Mouse (Mus musculus) layer of hippocampus, adult 9-10 months (tissue): ENCODE measurements around the gene Cnr1.

Source experiments
- DNase-seq: peaks from one replicate; pipeline ENCODE4 v3.0.0; 2022; ENCODE audit warnings: low spot score

Cnr1 gene

DNA sequence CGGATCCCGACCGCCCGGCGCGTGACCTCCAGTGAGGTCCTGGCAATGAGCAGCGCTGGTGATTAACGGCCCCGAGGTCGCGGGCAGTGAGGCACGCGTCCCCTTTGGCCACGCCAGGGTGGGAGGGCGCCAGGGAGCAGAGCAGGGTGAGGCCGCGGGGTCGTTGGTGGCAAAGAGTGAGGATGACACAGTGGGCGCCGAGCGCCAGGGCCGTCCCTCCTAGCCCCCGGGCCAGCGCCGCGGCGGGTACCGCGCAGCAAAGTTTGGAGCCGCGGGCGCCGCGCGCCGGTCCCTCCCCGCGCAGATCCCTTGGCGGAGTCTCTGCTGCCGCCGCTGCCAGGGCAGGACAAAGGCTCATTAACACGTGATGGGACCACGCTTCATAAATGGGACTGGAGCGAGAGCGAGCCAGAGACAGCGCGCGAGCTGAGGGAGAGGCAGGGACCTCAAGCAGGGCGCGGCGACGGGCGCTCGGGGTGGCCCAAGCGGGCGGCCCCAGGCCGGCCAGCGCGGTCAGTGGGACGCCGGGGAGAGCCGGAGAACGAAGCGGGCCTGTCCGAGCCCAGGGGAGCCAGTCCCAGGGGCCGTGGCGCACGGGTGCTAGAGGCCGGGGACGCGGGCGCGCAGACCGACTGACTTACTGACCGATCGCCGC lies at the start of gene Cnr1:
Cnr1 (plus strand) TSS at position 360 of the 655 bp plus-strand sequence.
- DNase-seq, result no peak

DNA sequence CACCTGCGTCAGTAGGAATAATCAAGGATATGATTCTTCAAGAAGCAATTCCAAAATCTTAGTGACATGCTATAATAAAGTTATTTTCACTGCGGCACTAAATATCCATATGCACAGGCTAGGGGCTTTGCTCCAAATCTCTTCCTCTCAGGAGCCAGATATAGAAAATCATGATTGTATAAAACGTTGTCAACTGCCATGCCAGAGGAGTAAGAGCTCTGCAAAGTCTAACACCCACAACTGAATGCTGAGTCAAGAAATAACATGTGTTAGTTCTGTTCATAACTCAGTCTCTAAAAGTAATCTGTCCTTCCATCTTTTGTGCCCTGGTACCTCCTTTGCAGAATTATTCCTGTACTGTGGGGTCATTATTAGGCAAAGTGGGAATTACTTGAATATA lies 44.4 kb upstream of the Cnr1 start:
- DNase-seq, result no peak

DNA sequence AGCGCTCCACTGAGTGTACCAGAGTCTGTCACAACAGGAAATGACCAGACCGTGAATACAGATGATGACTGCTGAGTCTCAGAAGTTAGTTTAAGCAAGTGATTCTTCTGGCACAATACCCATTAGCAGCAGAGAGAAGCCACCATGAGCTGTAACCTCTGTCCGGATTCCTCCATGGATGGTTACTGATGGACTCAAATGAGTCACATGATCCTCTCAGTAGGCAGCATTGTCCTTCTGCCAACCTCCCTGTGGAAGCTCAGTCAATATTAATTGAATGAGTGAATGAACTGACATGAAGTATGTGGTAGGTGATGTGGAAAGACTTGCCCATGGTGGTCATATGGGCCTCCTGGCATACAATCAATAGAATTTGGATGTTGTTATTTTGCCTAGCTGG lies 38.4 kb upstream of the Cnr1 start:
- DNase-seq, result no peak

DNA sequence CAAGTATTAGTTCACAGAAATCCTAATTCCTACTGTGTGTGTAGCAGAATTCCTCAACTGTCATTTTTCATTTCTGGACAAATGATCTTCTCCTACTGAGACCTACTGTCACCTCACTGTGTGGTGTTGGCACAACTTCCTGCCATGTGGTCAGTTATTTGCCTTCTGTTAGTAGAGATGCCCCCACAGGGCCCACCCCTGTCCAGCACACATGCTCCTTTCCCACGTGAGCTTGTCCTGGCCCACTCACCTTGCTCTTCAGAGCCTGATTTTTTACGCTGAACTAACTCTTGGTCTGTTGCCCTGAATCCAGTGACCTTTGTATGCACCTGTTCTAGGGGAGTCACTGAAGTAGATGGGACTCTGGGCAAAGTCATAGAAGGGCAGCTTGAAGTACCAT lies 34.4 kb upstream of the Cnr1 start:
- no peak for DNase-seq

DNA sequence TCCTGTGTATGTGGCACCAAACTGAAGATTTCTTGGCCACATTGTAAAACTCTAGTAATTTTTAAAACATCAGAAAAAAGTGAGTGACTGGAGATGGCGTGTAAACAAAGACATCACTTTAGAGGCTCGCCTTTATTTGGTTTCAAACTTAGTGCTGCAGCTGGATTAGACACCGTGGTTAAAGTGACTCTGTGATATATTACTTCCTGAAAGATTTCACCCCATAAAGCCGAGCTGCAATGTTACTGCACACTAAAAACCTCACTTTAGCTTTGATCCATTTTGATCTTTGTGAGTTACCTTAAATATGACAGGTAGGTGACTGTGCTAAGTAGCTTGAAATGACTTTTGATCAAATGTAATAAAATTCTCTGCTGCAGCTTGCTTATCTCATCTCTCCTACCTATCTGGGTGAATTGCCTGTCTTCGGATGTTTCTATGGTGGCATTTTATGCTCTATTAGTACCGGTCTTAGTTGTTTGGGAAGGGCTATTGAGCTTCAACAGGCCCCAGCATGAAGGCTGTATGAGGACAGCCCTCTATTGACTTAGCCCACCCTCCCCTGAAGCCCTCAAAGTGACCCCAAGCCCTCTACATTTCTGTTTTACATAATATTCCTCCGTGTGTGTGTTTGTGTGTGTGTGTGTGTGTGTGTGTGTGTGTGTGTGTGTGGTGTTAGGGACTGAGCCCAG lies 32.1 kb upstream of the Cnr1 start:
- no peak for DNase-seq

DNA sequence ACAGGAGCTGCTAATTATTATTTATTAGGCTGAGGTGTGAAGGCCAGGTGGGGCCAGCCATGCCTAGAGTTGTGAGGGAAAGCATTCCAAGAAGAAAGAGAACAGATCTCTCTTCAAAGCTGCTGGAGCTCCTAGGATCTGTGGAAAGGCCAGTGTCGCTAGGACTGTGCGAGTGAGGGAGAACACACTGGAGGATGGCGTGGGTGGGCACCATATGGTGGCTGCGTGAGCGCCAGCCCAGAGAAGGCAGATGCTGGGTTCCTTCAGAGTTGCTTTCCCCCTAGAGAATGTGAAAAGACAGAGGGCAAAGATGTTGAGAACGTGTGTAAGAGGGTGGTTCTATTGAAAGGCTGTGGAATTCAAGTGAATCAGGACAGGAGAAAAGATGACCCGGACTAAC lies 30.6 kb upstream of the Cnr1 start:
- peak; percentile 35 for DNase-seq

DNA sequence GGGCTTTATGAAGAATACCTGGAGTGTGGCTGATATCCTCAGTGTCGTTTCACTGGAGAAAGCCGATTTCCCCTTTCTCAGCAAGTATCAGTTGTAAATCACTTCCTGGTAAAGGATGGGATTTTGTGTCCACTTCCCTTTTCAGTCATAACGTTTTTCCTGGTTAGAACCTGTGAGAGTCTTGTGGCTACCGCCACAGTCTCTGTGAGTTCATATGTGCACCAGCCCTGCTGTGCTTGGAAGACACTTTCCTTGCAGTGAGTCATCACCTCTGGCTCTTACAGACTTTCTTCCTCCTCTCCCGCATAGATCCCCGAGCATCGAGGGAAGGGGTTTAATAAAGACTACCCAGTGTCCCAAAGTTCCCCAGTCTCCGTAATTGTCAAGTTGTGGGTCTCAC lies 29.3 kb upstream of the Cnr1 start:
- no peak for DNase-seq

DNA sequence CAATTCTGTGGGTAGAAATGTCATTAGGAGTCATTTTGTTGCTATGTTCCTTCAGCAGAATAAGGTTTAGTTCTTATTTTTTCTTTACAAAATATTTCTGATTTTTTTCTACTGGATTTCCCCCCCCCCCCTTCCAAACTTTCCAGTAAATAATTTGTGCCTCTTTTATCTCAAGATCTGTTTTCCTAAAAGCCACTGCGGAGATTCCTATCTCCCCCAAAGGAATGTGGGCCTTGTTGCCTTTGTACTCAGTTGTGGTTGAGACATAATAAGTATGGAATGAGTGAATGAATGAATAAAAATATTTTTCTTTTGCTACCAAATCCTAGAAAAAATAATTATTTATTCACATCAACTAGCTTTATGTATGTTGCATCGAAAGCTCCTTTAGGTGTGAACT lies 28.9 kb upstream of the Cnr1 start:
- DNase-seq, result no peak

DNA sequence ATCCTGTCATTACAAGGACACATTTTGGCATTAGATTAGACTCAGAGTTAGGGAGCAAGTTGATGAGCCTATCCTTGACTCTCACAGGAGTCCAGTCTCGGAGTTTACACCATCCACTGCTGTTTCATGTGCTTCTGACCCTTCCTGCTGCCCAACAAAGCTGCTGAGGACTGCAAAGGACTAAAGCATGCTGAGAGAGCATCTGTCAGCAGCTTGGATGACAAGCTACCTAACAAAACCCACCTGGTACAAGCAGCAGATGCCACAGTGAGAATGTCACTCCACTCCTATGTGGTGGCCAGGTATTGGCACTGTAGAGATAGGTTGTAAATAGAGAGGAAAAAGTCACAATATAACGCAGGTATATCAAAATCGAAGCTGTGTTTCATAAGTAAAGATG lies 22.7 kb upstream of the Cnr1 start:
- no peak for DNase-seq

DNA sequence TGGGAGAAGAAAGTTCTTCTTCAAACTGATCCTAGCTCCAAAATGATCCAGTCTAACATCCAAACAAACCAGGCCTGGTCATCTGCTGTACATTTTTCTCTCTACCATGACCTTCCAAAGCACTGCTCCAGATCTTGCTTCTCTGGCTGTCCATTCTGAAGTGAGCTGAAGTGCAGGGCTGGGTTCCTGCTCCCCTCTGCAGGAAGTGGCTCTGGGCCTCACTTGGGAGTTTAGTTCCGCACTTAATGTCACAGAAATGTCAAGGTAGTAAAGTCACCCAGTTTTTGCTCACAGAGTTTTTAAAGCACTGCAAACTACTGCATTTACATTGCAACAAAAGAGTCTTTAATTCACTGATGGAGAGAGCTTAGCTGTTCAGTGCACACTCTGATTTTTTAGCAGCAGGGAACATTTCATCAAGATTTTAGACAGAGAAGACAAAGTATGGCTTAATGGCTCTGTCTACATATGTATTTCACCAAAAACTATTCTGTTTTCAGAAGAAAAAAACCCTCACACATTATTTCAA lies 20.5 kb upstream of the Cnr1 start:
- no peak for DNase-seq

DNA sequence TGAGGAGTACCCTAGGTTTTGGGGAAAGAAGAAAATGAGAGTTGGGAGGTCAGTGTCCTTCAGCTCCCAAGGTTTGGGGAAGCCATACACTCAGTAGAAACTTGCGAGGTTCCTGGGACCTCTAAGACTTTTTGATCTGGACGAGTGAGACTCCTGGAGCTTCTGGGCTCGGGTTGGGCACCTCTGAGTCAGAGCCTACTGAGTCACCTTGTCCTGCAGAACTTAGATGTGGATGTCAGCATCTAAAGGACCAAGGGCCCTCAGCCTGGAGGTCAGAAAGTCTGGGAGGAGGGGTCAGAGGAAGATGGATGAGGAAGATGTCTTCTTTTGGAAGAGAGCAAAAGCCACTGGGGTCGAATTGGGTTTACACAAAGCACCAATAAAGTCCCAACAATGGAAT lies 19.6 kb upstream of the Cnr1 start:
- DNase-seq, result no peak

DNA sequence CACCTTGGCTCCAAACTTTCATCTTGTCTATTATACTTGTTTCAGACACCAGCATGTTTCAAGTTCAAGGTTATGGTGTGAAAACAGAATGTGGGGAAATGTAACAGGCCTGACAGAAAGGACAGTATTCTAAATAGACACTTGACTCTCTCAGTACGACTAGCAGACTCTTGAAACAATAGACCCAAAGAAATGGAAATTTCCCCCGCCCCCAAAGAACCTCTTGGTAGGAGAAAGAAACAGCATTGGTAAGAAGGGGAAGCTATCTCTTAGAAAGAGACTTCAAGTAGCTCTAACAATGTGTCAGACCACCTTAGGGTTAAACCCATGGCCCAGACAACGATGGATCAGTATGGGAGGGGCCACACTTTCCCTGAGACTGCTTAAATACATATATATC lies 15.6 kb upstream of the Cnr1 start:
- DNase-seq, result no peak

DNA sequence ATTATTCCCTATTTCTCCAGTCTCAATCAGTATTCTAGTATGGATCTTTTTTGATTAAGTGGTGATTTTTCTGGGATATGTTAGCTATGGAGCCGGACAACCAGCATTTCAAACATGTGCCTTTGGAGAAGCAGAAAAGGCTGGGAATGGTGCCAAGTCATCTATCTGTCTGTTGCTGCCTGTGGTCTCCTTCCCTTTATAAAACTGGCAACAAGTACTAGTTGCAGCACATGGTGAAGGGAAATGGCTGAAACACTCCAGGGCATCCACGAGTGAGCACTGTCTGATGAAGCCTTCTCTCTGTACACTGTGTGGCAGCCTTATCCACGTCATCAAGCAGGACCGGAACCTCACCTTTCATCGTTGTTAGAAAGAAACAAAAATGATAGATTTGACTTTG lies 8.7 kb upstream of the Cnr1 start:
- DNase-seq, result no peak

DNA sequence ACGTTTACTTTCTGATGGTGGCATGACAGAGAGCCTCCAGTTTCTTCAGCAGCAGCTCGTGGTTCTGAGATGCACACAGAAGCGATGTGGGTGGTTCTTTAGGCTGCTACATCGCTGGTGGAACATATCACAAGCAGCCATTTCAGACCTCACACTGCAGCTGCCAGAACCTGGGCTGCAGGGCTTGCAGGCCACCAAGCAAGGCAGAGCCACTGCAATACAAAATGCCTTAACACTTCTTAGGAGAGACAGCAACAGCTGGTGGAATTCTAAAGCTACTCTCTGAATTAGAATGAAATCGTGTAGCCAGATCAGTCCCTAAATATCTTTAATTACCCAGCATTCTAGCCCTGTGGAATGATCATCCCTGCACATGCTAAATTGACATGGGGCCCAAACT lies 3.6 kb upstream of the Cnr1 start:
- no peak for DNase-seq

DNA sequence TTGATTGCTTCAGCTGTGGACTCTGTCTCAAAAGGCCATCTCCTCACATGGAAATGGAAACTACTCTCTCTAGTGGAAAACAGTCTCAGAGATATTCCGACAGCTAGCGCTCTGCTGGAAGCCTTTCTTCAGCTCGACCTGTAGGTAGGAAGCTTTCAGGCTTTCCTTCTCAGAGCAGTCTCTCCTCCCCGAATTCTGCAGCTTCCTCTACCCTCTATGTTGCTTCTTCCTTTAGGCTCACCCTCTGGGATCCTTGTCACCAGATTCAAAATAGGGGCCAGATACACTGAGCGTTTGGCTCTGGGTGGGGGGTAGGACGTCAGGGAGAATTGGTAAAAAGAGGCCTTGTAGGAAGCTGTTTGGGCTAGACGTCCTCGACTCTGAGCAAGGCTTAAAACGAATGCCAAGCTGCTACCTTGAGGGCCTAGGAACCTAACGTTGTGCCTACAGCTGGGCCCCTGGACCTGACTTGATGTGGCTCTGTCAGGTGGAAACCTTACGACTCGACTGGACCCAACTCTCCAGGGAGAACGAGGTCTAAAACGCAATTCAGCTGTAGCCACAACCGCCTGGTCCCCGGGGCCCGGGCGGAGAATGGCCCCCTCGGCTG lies 1.1 kb upstream of the Cnr1 start:
- no peak for DNase-seq

DNA sequence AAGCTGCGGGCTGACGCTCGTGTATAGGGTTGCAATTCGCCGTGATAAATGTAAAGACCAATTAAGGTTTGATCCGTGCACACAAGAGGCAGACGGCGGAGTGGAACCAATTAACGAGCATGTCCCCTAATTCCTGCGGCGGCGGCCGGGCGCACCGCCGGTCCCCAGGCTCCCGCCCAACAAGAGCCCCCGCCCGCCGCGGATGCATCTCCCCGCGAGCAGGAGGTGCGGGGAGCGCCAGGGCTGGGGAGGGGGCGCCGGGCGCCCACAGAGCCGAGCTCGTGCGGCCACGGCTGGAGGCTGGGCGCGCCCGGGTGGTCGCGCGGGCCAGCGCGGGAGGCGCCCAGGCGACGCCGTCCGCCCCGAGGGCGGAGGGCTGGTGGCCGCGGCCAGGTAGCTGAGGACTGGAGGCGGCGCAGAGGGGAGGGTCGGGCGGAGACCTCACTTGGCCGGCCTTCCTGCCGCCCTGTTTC lies 596 bp upstream of the Cnr1 start:
- DNase-seq, result no peak

DNA sequence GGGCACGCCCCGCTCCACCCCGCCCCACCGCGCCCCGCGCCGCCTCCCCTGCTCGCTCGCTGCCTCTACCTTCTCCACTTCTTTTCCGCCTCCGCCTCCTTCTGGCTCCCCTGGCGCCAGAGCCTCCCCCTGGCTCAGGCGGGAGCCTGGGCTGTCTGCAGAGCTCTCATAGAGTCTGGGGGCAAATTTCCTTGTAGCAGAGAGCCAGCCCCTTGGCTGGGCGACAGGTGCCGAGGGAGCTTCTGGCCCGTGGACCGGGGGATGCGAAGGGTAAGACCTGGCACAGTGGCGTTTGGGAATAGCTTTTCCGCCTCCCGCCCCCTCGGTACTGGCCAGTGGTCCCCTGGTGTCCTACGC lies 474 bp downstream of the Cnr1 start:
- no peak for DNase-seq

DNA sequence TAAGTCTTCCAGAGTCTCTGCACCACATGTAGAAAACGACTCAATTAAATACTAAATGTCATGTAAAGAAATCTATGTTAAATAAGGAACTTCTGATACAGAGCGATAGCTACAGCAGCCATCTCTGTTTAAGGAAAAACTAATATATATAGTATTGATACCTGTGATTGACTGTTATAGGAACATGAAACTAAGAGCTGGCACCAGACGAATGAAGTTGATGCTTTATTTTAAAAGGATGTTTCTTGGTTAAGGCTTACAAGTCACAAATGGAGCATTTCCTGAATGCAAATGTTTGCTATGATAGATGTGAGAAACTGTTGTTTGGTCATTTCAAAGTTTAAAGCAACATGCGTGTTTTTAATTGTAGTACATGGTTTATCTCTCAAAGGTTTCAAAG lies 1.1 kb downstream of the Cnr1 start:
- DNase-seq, result no peak

DNA sequence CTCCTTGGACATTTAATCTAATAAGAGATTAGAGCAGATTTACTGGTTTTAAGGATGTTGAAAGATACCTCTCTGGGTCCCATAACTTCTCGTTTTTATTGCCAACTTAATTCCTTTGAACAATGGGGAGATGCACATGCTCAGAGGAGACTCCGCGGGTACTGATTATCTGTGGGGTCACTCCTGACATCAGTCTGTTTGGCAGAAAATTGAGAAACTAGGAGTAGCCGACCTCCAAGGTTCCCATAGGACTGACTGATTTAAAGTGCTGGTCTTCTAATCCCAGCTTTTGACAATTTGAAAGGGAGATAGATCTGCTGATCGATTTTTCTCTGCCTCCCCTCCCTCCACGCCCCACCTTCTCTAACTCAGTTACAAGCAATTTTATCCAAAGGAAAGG lies 1.6 kb downstream of the Cnr1 start:
- no peak for DNase-seq

DNA sequence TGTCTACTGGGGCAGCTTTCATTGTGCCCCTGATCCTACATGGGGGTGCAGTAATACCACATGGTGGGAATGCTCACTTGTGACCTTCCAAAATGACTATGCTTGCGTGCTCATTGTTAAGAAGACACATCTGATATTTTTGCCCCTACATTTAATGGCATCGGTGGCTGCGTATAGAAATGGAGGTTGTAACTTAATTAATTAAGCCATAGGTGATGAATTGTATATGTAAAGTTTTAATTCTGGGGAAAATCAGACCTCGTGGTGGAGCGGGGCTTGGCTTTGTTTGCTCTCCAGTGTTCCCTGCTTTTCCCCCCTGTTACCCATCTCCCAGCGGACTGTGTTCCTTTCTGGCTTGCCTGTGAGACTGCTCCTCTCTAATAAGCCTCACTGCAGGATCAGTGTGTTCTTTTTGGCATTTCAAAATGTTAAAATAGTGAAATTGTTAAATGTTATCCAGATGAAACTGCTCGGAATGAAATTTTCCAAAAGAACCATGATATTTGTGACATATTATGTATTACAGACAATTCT lies 2.4 kb downstream of the Cnr1 start:
- DNase-seq, result no peak

DNA sequence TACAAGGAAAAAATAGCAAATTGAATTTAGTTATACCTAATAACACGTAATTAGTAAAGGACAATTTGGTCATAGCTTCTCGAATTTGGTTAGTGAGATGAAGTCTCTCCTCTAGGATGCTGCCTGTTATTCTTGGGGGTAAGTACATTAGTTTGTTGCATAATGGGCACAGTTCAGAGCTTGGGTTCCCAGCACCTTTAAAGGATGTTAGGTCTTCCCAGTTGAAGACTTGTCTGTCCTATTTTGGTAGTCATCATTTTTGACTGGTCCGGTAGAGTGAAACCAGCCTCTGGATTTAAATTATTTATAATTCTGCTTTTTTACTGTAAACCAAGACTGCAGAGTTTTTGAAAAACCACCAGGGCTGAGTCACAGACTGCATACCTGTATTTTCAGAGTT lies 3.3 kb downstream of the Cnr1 start:
- no peak for DNase-seq

DNA sequence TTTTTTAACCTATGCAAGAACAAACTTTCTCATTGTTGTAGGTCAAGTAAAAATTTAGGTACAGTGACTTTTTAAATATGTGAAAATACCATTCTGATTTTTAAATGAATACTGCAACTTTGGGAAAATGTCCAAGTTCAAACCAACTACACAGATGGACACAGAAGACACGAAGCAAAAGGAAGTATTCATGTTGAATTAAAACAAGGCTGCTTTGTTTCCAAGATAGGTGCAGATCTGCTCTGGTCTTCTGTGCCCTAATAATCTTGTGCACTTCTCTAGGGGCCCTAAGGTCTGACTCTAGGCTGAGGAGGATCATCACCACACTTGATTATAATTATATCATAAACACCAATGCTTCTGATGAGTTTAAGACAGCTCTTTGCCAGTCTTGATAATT lies 4.1 kb downstream of the Cnr1 start:
- no peak for DNase-seq

DNA sequence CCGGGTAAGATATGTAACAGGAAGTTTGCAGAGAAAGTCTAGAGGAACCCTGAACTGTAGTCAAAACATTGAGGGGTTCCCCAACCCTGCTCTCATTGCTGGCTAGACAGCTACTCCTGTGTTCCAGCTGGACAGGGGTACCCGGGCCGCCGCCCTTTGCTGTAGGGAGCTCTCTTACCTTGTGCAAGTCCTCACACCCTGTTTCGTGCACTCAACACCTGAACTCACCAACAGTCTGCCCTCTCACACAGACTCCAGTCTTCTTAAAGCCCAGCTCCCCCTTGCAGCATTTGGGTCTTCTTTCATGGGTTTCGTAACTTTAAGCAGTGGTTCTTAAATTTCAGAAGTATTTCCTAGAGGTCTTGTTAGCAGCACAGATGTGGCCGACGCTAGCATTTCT lies 7.0 kb downstream of the Cnr1 start:
- no peak for DNase-seq
